Mouse (Mus musculus) 3T3-L1 (cell line): Measurements from ENCODE around the gene Hoxa13.

Source experiments
- DNase-seq: peaks from one replicate; pipeline ENCODE4 v3.0.0-alpha.2; 2015; ENCODE audit warnings: low read depth, low spot score

Gene Hoxa13

GRCm38 (mm10) chr6:52224895-52225611 lies 35.6 kb downstream of the Hoxa13 start:
- no peak for DNase-seq

- DNase-seq, result no peak
These were observed 36.5 kb downstream of the Hoxa13 start for GRCm38 (mm10) chr6:52223939-52224760.

- no peak for DNase-seq
These were observed 38.0 kb downstream of the Hoxa13 start for GRCm38 (mm10) chr6:52222729-52223128.

- DNase-seq, result no peak
These were observed 38.5 kb downstream of the Hoxa13 start for GRCm38 (mm10) chr6:52221993-52222685.

GRCm38 (mm10) chr6:52221337-52221992 lies 39.2 kb downstream of the Hoxa13 start, which contains the start of gene Hoxa7:
Gene Hoxa7 (minus strand): TSS chr6:52221854.
- peak; percentile 89 for DNase-seq

- no peak for DNase-seq
These were observed 39.8 kb downstream of the Hoxa13 start for GRCm38 (mm10) chr6:52220865-52221310.

GRCm38 (mm10) chr6:52220003-52220864 lies 40.4 kb downstream of the Hoxa13 start:
- DNase-seq, result no peak

GRCm38 (mm10) chr6:52219234-52219942 lies 41.3 kb downstream of the Hoxa13 start:
- DNase-seq, result no peak

- no peak for DNase-seq
These were observed 42.0 kb downstream of the Hoxa13 start for GRCm38 (mm10) chr6:52218643-52219215.

GRCm38 (mm10) chr6:52217895-52218642 lies 42.6 kb downstream of the Hoxa13 start:
- DNase-seq, result no peak

- DNase-seq, result peak; percentile 78
These were observed 43.3 kb downstream of the Hoxa13 start for GRCm38 (mm10) chr6:52217459-52217768.

GRCm38 (mm10) chr6:52216691-52217458 lies 43.8 kb downstream of the Hoxa13 start:
- peak; percentile 22 for DNase-seq

GRCm38 (mm10) chr6:52215771-52216535 lies 44.7 kb downstream of the Hoxa13 start:
- DNase-seq, result no peak

GRCm38 (mm10) chr6:52215070-52215469 lies 45.6 kb downstream of the Hoxa13 start:
- no peak for DNase-seq

- DNase-seq, result peak; percentile 35
These were observed 46.4 kb downstream of the Hoxa13 start for GRCm38 (mm10) chr6:52214271-52214670.

- DNase-seq, result peak; percentile 94
These were observed 47.3 kb downstream of the Hoxa13 start, which contains the start of the genes Hoxa3 and Gm28308 for GRCm38 (mm10) chr6:52213119-52213986. Gene Hoxa3 (minus strand): TSS chr6:52213336. Gene Gm28308 (minus strand): TSS chr6:52213339.
